Mouse (Mus musculus) forebrain, embryonic 11.5 days (tissue): ENCODE data around the gene Olfr520. TPM values are rescaled to one million over a fixed set of nuclear protein-coding genes. Genes with fewer than 3 reads are reported as not detected.
"Not testable (repeated sequence)": the region's sequence is repeated elsewhere in the genome, so short reads cannot be mapped to it uniquely, and the experiment has no call there.

Experiments
- ATAC-seq: fragments of 200-750 bp; cut with Nextera tagmentation; replicated peaks from 2 replicates; pipeline ENCODE4 v1.8.0; 2017; ENCODE audit warnings: moderate TSS enrichment; ENCODE audit not compliant: low FRiP score
- DNase-seq: peaks from one replicate; pipeline ENCODE4 v3.0.0-alpha.2; 2017; ENCODE audit warnings: low spot score
- H3K27ac ChIP-seq: fragments of 300-500 bp; sonication (generic); 2 replicates; pipeline ENCODE4 v1.5.1; 2014; ENCODE audit warnings: low read depth, low read length
- H3K27me3 ChIP-seq: fragments of 300-500 bp; sonication (generic); 2 replicates; pipeline ENCODE4 v1.6.1; 2014; ENCODE audit warnings: mild to moderate bottlenecking, low read length, mixed read lengths; ENCODE audit not compliant: control insufficient read depth, insufficient read depth
- H3K36me3 ChIP-seq: fragments of 300-500 bp; sonication (generic); 2 replicates; pipeline ENCODE4 v1.6.1; 2014; ENCODE audit warnings: mild to moderate bottlenecking, low read length, moderate library complexity, mixed read lengths; ENCODE audit not compliant: control insufficient read depth, insufficient read depth
- H3K4me1 ChIP-seq: fragments of 300-500 bp; sonication (generic); replicated peaks from 2 replicates; pipeline ENCODE4 v1.6.1; 2014; ENCODE audit warnings: low read length, mixed read lengths; ENCODE audit not compliant: control insufficient read depth, insufficient read depth
- H3K4me2 ChIP-seq: fragments of 300-500 bp; sonication (generic); 2 replicates; pipeline ENCODE4 v1.6.1; 2014; ENCODE audit warnings: low read depth, mild to moderate bottlenecking, low read length, moderate library complexity, mixed read lengths; ENCODE audit not compliant: severe bottlenecking
- H3K4me3 ChIP-seq: fragments of 300-500 bp; sonication (generic); 2 replicates; pipeline ENCODE4 v1.5.1; 2014; ENCODE audit warnings: low read depth, low read length
- H3K9ac ChIP-seq: fragments of 300-500 bp; sonication (generic); 2 replicates; pipeline ENCODE4 v1.6.1; 2014; ENCODE audit warnings: low read length
- H3K9me3 ChIP-seq: fragments of 300-500 bp; sonication (generic); 2 replicates; pipeline ENCODE4 v1.6.1; 2016; ENCODE audit warnings: low read length, mixed read lengths; ENCODE audit not compliant: control insufficient read depth
- WGBS: fragments of 180-500 bp; shearing (Covaris S2); extraction: QIAGEN DNeasy Blood & Tissue Kit; methylation state at CpG from one replicate; pipeline ENCODE4 v1.1.7; 2014; 5-methylcytosine and 5-hydroxymethylcytosine counted together
- polyA plus RNA-seq: library from polyadenylated mRNA; unstranded; fragments of >200 nt; fragmentation: Nextera tagmentation; extraction: Ambion mirVana; gene quantifications from 2 replicates; pipeline ENCODE4 v1.2.1, GENCODE M21; 2014

The Olfr520 gene
- polyA plus RNA-seq, 1 experiment from 2014 or later: not detected

DNA sequence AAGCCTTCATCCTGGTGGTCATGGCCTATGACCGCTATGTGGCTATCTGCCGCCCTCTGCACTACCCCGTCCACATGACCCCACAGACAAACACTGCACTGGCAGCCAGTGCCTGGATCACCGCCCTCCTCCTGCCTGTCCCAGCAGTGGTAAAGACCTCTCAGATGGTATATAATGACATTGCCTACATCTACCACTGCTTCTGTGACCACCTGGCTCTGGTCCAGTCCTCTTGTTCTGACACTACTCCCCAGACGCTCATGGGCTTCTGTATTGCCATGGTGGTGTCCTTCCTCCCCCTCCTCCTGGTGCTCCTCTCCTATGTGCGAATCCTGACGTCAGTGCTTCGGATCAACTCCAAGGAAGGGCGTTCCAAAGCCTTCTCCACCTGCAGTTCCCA is 5.4 kb downstream of the Olfr520 start:
- not testable (repeated sequence) for H3K4me2 ChIP-seq, H3K27me3 ChIP-seq, H3K9ac ChIP-seq, H3K4me3 ChIP-seq, H3K27ac ChIP-seq, H3K36me3 ChIP-seq, DNase-seq, H3K9me3 ChIP-seq, ATAC-seq, H3K4me1 ChIP-seq
- WGBS: 93% methylated on average over 9 of the region's 9 CpGs

DNA sequence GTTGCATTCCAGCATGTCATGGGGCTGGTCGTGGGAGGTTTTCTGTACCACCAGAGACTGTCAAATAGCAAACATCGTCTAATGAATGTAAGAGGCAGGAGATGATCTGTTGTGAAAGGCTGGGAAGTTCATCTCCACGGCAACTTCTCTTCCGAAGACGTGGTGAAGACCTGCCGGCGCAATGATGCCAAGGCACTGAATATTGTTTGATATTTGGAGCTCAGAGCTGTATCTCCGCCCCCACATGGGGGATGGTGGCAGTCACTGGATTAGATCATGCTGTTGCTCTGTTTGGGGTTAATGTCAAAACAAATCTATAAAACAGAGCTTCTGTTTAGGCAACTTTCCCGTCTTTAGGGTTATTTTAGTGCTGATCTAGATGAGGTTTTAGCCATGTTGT is 9.2 kb downstream of the Olfr520 start:
- no peak for DNase-seq
- Histone ChIP-seq H3K4me2 (no peak overlapping the region), H3K27me3 (no peaks in the 10 kb centered on the region), H3K9me3 (no peaks in the 10 kb centered on the region), H3K36me3 (no peaks in the 10 kb centered on the region), H3K4me1 (no peaks in the 10 kb centered on the region), H3K9ac (no peak overlapping the region), H3K4me3 (no peak overlapping the region), H3K27ac (no peak overlapping the region)
- WGBS: 63% methylated on average over 9 of the region's 9 CpGs
- no peak for ATAC-seq

DNA sequence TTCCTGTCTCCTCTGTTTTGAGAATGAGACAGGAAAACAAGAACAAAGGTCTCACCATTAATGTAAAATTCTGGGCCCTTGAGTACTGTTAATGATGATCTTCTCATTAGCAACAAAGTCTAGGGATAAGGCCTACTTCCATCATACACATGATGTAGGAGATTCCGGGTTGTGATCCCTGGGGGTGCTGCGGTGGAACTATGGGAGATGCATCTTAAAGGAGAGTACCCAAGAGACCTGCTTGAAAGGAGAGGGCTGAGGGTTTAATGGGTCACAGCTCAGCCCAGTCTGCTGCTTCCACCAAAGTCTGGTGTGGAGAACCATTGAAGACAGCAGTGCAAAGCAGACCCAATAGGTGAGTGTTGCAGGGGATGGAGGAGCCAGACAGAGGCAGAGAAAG is 33.1 kb downstream of the Olfr520 start, which contains the start of gene Olfr521:
Gene Olfr521 (plus strand): TSS at position 301 of the 400 bp plus-strand sequence.
- H3K27me3 ChIP-seq: no peaks in the 10 kb centered on the region
- no peak within 1 kb of the TSS for H3K4me2 ChIP-seq
- H3K36me3 ChIP-seq: no peaks in the 10 kb centered on the region
- ATAC-seq (no peak), DNase-seq (no peak)
- H3K9ac ChIP-seq: no peak within 1 kb of the TSS
- H3K4me3 ChIP-seq: no peak within 1 kb of the TSS
- WGBS: 91% methylated on average over 2 of the region's 2 CpGs
- no peaks in the 10 kb centered on the region for H3K4me1 ChIP-seq
- no peak within 1 kb of the TSS for H3K27ac ChIP-seq
- peaks cover 8% of the 10 kb centered on the region; the same call in 1 of the 2 replicates for H3K9me3 ChIP-seq

DNA sequence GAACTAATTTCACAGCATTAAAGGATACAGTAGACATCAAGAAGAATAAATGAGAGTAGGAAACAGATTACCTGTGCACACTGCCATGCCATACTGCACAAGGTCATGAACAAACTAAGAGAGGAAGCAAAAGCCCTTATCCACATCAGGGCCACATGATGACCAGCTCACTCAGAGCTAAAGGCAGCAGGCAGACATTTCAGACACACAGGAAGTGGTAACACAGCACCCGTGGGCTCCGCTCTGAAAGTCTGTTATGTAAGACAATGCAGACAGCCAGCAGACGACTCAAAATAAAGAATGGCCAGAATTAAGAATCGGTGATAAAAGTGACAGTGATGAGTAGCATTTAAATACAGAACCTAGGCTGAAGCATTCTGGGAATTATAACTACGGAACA is 51.3 kb downstream of the Olfr520 start:
- H3K4me3 ChIP-seq: no peak overlapping the region
- WGBS: 89% methylated on average over 5 of the region's 5 CpGs
- no peaks in the 10 kb centered on the region for H3K27me3 ChIP-seq
- H3K4me2 ChIP-seq: no peak overlapping the region
- no peak overlapping the region for H3K9ac ChIP-seq
- no peaks in the 10 kb centered on the region for H3K4me1 ChIP-seq
- H3K27ac ChIP-seq: no peak overlapping the region
- ATAC-seq: no peak
- no peak for DNase-seq
- no peaks in the 10 kb centered on the region for H3K9me3 ChIP-seq
- H3K36me3 ChIP-seq: no peaks in the 10 kb centered on the region

GRCm38 (mm10) chr7:99781916-99782315 is 51.8 kb downstream of the Olfr520 start:
- DNase-seq (no peak), ATAC-seq (no peak)
- Histone ChIP-seq H3K4me2 (no peak overlapping the region), H3K36me3 (no peaks in the 10 kb centered on the region), H3K27ac (no peak overlapping the region), H3K4me3 (no peak overlapping the region), H3K27me3 (no peaks in the 10 kb centered on the region), H3K4me1 (no peaks in the 10 kb centered on the region), H3K9ac (no peak overlapping the region), H3K9me3 (no peaks in the 10 kb centered on the region)
- WGBS: 83% methylated on average over 2 of the region's 2 CpGs

GRCm38 (mm10) chr7:99783421-99783820 is 53.3 kb downstream of the Olfr520 start:
- Histone ChIP-seq H3K27me3 (no peaks in the 10 kb centered on the region), H3K9ac (no peak overlapping the region), H3K4me3 (no peak overlapping the region), H3K4me2 (no peak overlapping the region), H3K36me3 (no peaks in the 10 kb centered on the region), H3K9me3 (no peaks in the 10 kb centered on the region), H3K4me1 (no peaks in the 10 kb centered on the region), H3K27ac (no peak overlapping the region)
- no peak for DNase-seq
- WGBS: 91% methylated on average over 7 of the region's 7 CpGs
- ATAC-seq: no peak

DNA sequence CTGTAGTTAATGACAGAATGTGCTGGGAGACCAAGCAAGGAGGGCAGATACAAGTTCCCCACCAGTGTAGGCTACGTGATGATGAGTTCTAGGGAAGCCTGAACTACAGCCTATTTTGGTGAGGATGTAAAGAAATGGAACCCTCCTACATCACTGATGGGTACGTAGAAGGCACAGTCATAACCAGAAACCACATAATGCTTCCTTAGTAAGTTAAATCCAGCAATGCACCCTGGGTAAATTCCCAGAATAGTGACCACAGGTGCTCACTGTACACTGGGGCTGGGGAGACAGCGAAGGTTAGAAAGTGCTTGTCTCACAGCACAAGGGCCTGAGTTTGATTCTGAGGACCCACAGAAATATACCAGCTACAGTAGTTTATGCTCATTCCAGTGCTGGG is 55.5 kb downstream of the Olfr520 start:
- Histone ChIP-seq H3K27me3 (no peaks in the 10 kb centered on the region), H3K9me3 (no peaks in the 10 kb centered on the region), H3K36me3 (no peaks in the 10 kb centered on the region), H3K27ac (no peak overlapping the region), H3K4me1 (no peaks in the 10 kb centered on the region), H3K4me2 (no peak overlapping the region), H3K9ac (no peak overlapping the region), H3K4me3 (no peak overlapping the region)
- 84% methylated on average over 3 of the region's 3 CpGs for WGBS
- ATAC-seq (no peak), DNase-seq (no peak)

Other genes with a start within 250 kb of the Olfr520 start
- gene Rps3, start 246.5 kb upstream of the Olfr520 start, polyA plus RNA-seq: 699 and 715 TPM in 2 replicates
- 4.0 and 4.2 TPM in 2 replicates for gene Arrb1, start 194.8 kb upstream of the Olfr520 start, polyA plus RNA-seq
- 0.20 and 0.29 TPM in 2 replicates for gene Tpbgl, start 103.2 kb upstream of the Olfr520 start, polyA plus RNA-seq
- gene Slco2b1, start 18.9 kb upstream of the Olfr520 start, polyA plus RNA-seq: 2.2 and 2.4 TPM in 2 replicates
- gene Olfr521, start 33.2 kb downstream of the Olfr520 start, polyA plus RNA-seq: not detected in 2 replicates
- 1.2 and 2.3 TPM in 2 replicates for gene Neu3, start 98.1 kb downstream of the Olfr520 start, polyA plus RNA-seq
- 0.56 and 0.61 TPM in 2 replicates for gene Xrra1, start 128.8 kb downstream of the Olfr520 start, polyA plus RNA-seq
- gene Spcs2, start 133.2 kb downstream of the Olfr520 start, polyA plus RNA-seq: 332 and 344 TPM in 2 replicates